In the genomic region with DNA sequence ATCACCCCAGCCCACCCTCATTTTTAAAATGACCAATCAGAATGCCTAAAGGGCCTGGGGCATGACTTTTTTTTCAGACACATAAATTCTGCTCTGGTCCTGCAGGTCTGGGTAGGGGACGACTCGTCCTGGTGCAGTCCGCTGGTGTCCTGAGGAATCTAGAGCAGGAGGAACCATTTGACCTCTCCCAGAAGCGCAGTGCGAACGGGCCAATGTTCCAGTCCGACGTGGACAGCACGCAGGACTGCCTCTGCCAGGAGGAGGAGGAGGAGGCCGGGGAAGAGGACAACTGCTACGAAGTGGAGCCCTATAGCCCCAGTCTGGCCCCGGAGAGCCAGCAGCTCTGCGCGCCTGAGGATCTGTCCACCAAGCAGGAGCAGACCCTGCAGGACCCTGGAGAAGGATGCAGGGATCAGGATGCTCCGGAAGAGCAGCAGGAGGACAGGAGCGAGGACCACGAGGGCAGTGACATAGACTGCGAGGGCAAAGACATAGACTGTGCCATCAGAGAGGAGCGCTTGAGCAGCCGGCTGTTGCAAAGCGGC, we compare ENCODE assay signal across 21 mouse cellular contexts.
DNase-seq lines count a peak whose midpoint lies in the region; ATAC-seq lines count a peak whose summit lies in the region.
"Had no signal": no experiment of that assay in that cellular context is flagged by ENCODE, and none has a peak within 500 bp of the region (broad histone marks: within the 10 kb centered on the region; RNA-seq: fewer than 3 reads in every experiment).

No protein-coding gene starts in this region.

- no peaks in the 10 kb centered on the region for H3K27me3 ChIP-seq in forebrain, embryonic 10.5 days (ENCODE audit: poor library complexity, severe bottlenecking)
- H3K27me3 ChIP-seq in forebrain, embryonic 12.5 days = no peaks in the 10 kb centered on the region
- no peaks in the 10 kb centered on the region for H3K27me3 ChIP-seq in heart, embryonic 10.5 days (ENCODE audit: insufficient read depth, poor library complexity, severe bottlenecking)
- no peaks in the 10 kb centered on the region for H3K27me3 ChIP-seq in midbrain, embryonic 11.5 days (ENCODE audit: control insufficient read depth, insufficient read depth, low read length)
- H3K27me3 ChIP-seq in midbrain, embryonic 14.5 days (ENCODE audit: control insufficient read depth, insufficient read depth, low read length) = no peaks in the 10 kb centered on the region
- H3K27me3 ChIP-seq in limb, embryonic 10.5 days (ENCODE audit: low read depth, poor library complexity, severe bottlenecking) = no peaks in the 10 kb centered on the region
- H3K27me3 ChIP-seq: embryonic facial prominence, embryonic 12.5 days; forebrain, embryonic 13.5 days; heart, embryonic 15.5 days had no signal

- no peak for DNase-seq in forebrain, embryonic 10.5 days (ENCODE audit: extremely low spot score, low spot score)
- peak; percentile 57 for DNase-seq in heart, embryonic 10.5 days (ENCODE audit: low spot score)
- no peak for DNase-seq in heart, adult 18-20 months
- DNase-seq in midbrain, embryonic 11.5 days (ENCODE audit: low spot score, missing footprints) = peak; percentile 77
- DNase-seq in midbrain, embryonic 14.5 days = no peak
- DNase-seq in limb, embryonic 10.5 days (ENCODE audit: low spot score) = no peak
- DNase-seq in thymus, postnatal 36 days = no peak
- DNase-seq: adrenal gland, postnatal 14 days; B cell, adult 2 months; cerebellum, adult 11-12 months; cerebellum, adult 9-10 months; cerebellum, postnatal 25 days; forebrain, postnatal 0 days; heart, postnatal 14 days had no signal

- WGBS in forebrain, embryonic 10.5 days = 85% methylated on average over 21 of the region's 21 CpGs
- WGBS in forebrain, embryonic 12.5 days = 85% methylated on average over 21 of the region's 21 CpGs
- 83% methylated on average over 21 of the region's 21 CpGs for WGBS in heart, embryonic 10.5 days
- 87% methylated on average over 21 of the region's 21 CpGs for whole genome bisulfite sequencing in midbrain, embryonic 11.5 days
- 84% methylated on average over 21 of the region's 21 CpGs for WGBS in midbrain, embryonic 14.5 days
- WGBS in limb, embryonic 10.5 days = 80% methylated on average over 21 of the region's 21 CpGs

- H3K27ac ChIP-seq in forebrain, embryonic 10.5 days = peak overlapping the region; percentile 20; the same call in 1 of the 2 replicates
- H3K27ac ChIP-seq in forebrain, embryonic 12.5 days = no peak overlapping the region
- no peak overlapping the region for H3K27ac ChIP-seq in heart, embryonic 10.5 days
- H3K27ac ChIP-seq in midbrain, embryonic 11.5 days (ENCODE audit: low read depth, low read length) = no peak overlapping the region
- no peak overlapping the region for H3K27ac ChIP-seq in midbrain, embryonic 14.5 days (replicated peaks; ENCODE audit: low read depth, low read length)
- peak overlapping the region; percentile 50 for H3K27ac ChIP-seq in limb, embryonic 10.5 days
- H3K27ac ChIP-seq: embryonic facial prominence, embryonic 12.5 days; forebrain, embryonic 13.5 days; heart, embryonic 15.5 days; hindbrain, embryonic 14.5 days had no signal

- H3K4me3 ChIP-seq in forebrain, embryonic 10.5 days = no peak overlapping the region
- H3K4me3 ChIP-seq in forebrain, embryonic 12.5 days (replicated peaks) = no peak overlapping the region
- no peak overlapping the region for H3K4me3 ChIP-seq in heart, embryonic 10.5 days
- H3K4me3 ChIP-seq in midbrain, embryonic 11.5 days (ENCODE audit: low read depth, low read length) = no peak overlapping the region
- H3K4me3 ChIP-seq in midbrain, embryonic 14.5 days (replicated peaks; ENCODE audit: low read depth, low read length) = no peak overlapping the region
- H3K4me3 ChIP-seq in limb, embryonic 10.5 days = no peak overlapping the region
- H3K4me3 ChIP-seq: embryonic facial prominence, embryonic 12.5 days; forebrain, embryonic 13.5 days; heart, embryonic 15.5 days had no signal

- no peaks in the 10 kb centered on the region for H3K9me3 ChIP-seq in forebrain, embryonic 10.5 days
- H3K9me3 ChIP-seq in forebrain, embryonic 12.5 days = no peaks in the 10 kb centered on the region
- H3K9me3 ChIP-seq in heart, embryonic 10.5 days = no peaks in the 10 kb centered on the region
- no peaks in the 10 kb centered on the region for H3K9me3 ChIP-seq in midbrain, embryonic 11.5 days (ENCODE audit: control insufficient read depth, low read length)
- H3K9me3 ChIP-seq in midbrain, embryonic 14.5 days (ENCODE audit: control insufficient read depth, low read length) = no peaks in the 10 kb centered on the region
- no peaks in the 10 kb centered on the region for H3K9me3 ChIP-seq in limb, embryonic 10.5 days (replicated peaks)
- H3K9me3 ChIP-seq: embryonic facial prominence, embryonic 12.5 days; forebrain, embryonic 13.5 days; heart, embryonic 15.5 days had no signal

- H3K4me2 ChIP-seq in forebrain, embryonic 12.5 days = no peak overlapping the region
- no peak overlapping the region for H3K4me2 ChIP-seq in midbrain, embryonic 11.5 days
- H3K4me2 ChIP-seq in midbrain, embryonic 14.5 days (ENCODE audit: low read length) = no peak overlapping the region
- H3K4me2 ChIP-seq: embryonic facial prominence, embryonic 12.5 days; forebrain, embryonic 13.5 days; heart, embryonic 15.5 days; hindbrain, embryonic 14.5 days had no signal

- H3K4me1 ChIP-seq in forebrain, embryonic 10.5 days = peaks cover 18% of the 10 kb centered on the region
- H3K4me1 ChIP-seq in forebrain, embryonic 12.5 days = peaks cover 9% of the 10 kb centered on the region
- H3K4me1 ChIP-seq in heart, embryonic 10.5 days = peaks cover 9% of the 10 kb centered on the region; the same call in 1 of the 2 replicates
- no peaks in the 10 kb centered on the region for H3K4me1 ChIP-seq in midbrain, embryonic 11.5 days (ENCODE audit: control insufficient read depth, insufficient read depth, low read length)
- no peaks in the 10 kb centered on the region for H3K4me1 ChIP-seq in midbrain, embryonic 14.5 days (ENCODE audit: control insufficient read depth, insufficient read depth, low read length)
- H3K4me1 ChIP-seq in limb, embryonic 10.5 days = peaks cover 26% of the 10 kb centered on the region
- H3K4me1 ChIP-seq: embryonic facial prominence, embryonic 12.5 days; forebrain, embryonic 13.5 days had no signal

- no peak overlapping the region for H3K9ac ChIP-seq in forebrain, embryonic 12.5 days
- no peak overlapping the region for H3K9ac ChIP-seq in midbrain, embryonic 11.5 days (ENCODE audit: low read length)
- H3K9ac ChIP-seq in midbrain, embryonic 14.5 days (replicated peaks; ENCODE audit: low read length) = no peak overlapping the region
- H3K9ac ChIP-seq: embryonic facial prominence, embryonic 12.5 days; forebrain, embryonic 13.5 days; forebrain, postnatal 0 days; heart, embryonic 15.5 days; hindbrain, embryonic 14.5 days had no signal

- H3K36me3 ChIP-seq in forebrain, embryonic 10.5 days (replicated peaks) = no peaks in the 10 kb centered on the region
- no peaks in the 10 kb centered on the region for H3K36me3 ChIP-seq in forebrain, embryonic 12.5 days (replicated peaks)
- no peaks in the 10 kb centered on the region for H3K36me3 ChIP-seq in heart, embryonic 10.5 days
- no peaks in the 10 kb centered on the region for H3K36me3 ChIP-seq in midbrain, embryonic 11.5 days (ENCODE audit: control insufficient read depth, insufficient read depth, low read length)
- no peaks in the 10 kb centered on the region for H3K36me3 ChIP-seq in midbrain, embryonic 14.5 days (ENCODE audit: control insufficient read depth, insufficient read depth, low read length)
- no peaks in the 10 kb centered on the region for H3K36me3 ChIP-seq in limb, embryonic 10.5 days
- H3K36me3 ChIP-seq: embryonic facial prominence, embryonic 12.5 days; heart, embryonic 15.5 days had no signal

- ATAC-seq in forebrain, embryonic 12.5 days (ENCODE audit: low FRiP score) = no peak
- ATAC-seq in midbrain, embryonic 11.5 days (ENCODE audit: low FRiP score) = no peak
- ATAC-seq in midbrain, embryonic 14.5 days (ENCODE audit: low FRiP score, low TSS enrichment) = no peak
- ATAC-seq: activated CD4-positive, CD25-positive, alpha-beta regulatory T cell, adult 4 months; CD4-positive, CD25-positive, alpha-beta regulatory T cell, adult 4 months; forebrain, embryonic 13.5 days; forebrain, postnatal 0 days had no signal

Comparison
In these comparisons a context has a peak if more than half of its experiments do, and no peak if none do; other contexts are left out.
1. DNase-seq: peak in heart, embryonic 10.5 days (single experiment) and midbrain, embryonic 11.5 days (single experiment); none in forebrain, embryonic 10.5 days (single experiment), heart, adult 18-20 months (0 of 2), midbrain, embryonic 14.5 days (single experiment), limb, embryonic 10.5 days (single experiment) and thymus, postnatal 36 days (0 of 2).
2. H3K27ac ChIP-seq: peak in forebrain, embryonic 10.5 days (single experiment) and limb, embryonic 10.5 days (single experiment); none in forebrain, embryonic 12.5 days (single experiment), heart, embryonic 10.5 days (single experiment), midbrain, embryonic 11.5 days (single experiment) and midbrain, embryonic 14.5 days (single experiment).